8 mouse cellular contexts compared by ENCODE assay signal in the genomic region with DNA sequence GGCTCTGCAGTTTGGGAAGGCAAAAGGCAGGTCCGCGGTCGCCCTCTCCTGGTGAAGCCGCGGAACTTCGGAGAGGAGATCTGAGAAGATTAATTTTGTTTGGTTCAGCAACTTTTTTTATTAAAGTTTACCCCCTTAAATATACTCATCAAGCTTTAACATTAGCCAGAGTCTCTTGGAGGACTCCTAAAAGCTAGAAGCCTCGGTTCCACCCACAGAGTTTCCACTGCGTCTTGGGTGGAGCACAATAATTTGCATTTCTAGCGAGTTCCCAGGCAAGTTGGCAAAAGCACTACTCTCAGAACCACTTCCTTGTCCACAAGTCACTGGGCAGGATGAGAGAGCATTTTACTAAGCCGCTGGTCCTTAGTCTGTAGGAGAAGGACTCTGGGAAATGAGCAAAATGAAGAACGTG.
DNase-seq lines count a peak whose midpoint lies in the region; ATAC-seq lines count a peak whose summit lies in the region.

No protein-coding gene starts in this region.

- no peaks in the 10 kb centered on the region for H3K9me3 ChIP-seq in hindbrain, embryonic 12.5 days (replicated peaks)

- ATAC-seq in hindbrain, embryonic 12.5 days (ENCODE audit: low FRiP score): peak; percentile 13

- no peak overlapping the region for H3K27ac ChIP-seq in hindbrain, embryonic 12.5 days

- H3K27me3 ChIP-seq in hindbrain, embryonic 12.5 days: no peaks in the 10 kb centered on the region

- H3K4me1 ChIP-seq in hindbrain, embryonic 12.5 days: peaks cover 4% of the 10 kb centered on the region

- peak overlapping the region; percentile 59 for H3K4me2 ChIP-seq in hindbrain, embryonic 12.5 days (replicated peaks)

- peak; percentile 64 for DNase-seq in Muller cell, postnatal 12 days (ENCODE audit: inconsistent ontology term)
- DNase-seq in cerebellum, postnatal 10 days: peak; percentile 91 to 93
- DNase-seq in frontal cortex, postnatal 10 days (ENCODE audit: low spot score in 2 of 2): peak; percentile 65 to 80
- peak; percentile 75 to 87 for DNase-seq in layer of hippocampus, postnatal 14 days (ENCODE audit: low spot score in 2 of 2)
- DNase-seq in lung, postnatal 14 days: peak; percentile 85
- DNase-seq in ovary, postnatal 36 days (ENCODE audit: low spot score): peak; percentile 75
- peak; percentile 84 for DNase-seq in thymus, postnatal 25 days

- 7% methylated on average over 11 of the region's 11 CpGs for WGBS in hindbrain, embryonic 12.5 days

- H3K9ac ChIP-seq in hindbrain, embryonic 12.5 days: peak overlapping the region; percentile 54; the same call in 1 of the 2 replicates

- peak overlapping the region; percentile 41 for H3K4me3 ChIP-seq in hindbrain, embryonic 12.5 days

- H3K36me3 ChIP-seq in hindbrain, embryonic 12.5 days: no peaks in the 10 kb centered on the region
